Mouse (Mus musculus) naive thymus-derived CD4-positive, alpha-beta T cell, adult 2 months (primary cell): ENCODE results near the gene Fam83b.

Experiments used
- DNase-seq: peaks from one replicate; pipeline ENCODE4 v3.0.0-alpha.2; 2011; ENCODE audit warnings: low read depth

Fam83b gene

DNA sequence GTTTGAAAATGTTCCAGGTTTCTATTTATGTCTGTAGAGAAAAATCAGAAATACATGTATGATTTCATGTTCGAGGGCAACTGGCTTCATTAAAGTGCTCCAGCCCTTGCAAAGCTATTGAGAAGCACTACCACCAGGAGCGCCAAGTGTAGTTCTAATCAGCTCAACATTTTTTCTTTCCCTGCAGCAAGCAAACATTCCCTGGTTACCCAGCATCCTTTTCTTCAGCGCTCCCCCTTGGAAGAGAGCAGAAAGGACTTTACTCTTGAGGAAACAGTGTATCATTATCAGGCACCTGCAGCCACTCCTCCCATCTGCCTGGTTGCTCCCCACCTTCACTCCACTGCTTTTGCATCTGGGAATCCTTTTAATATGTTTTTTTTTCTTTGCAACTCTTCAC is 45.3 kb downstream of the Fam83b start:
- no peak for DNase-seq

GRCm38 (mm10) chr9:76518665-76519064 is 48.3 kb downstream of the Fam83b start:
- no peak for DNase-seq

GRCm38 (mm10) chr9:76505650-76506049 is 61.3 kb downstream of the Fam83b start:
- no peak for DNase-seq

DNA sequence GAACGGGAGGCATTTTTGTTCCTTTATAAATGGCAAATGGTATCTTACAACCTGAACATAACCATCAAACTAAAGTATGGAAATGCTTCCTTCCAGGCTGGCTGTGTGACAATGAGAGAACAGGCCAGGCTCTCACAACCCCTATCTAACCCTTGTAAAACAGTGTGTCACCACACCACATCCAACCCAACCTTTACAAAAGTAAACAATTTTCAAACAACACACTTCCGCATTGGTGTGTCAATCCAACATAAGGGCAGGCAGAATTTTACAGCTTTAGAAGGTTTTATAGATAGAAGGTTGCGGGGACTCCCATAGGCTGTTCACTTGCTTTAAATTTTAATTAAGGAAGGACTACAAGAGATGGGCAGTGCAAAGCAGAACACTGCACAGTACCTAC is 77.2 kb downstream of the Fam83b start:
- DNase-seq: no peak

DNA sequence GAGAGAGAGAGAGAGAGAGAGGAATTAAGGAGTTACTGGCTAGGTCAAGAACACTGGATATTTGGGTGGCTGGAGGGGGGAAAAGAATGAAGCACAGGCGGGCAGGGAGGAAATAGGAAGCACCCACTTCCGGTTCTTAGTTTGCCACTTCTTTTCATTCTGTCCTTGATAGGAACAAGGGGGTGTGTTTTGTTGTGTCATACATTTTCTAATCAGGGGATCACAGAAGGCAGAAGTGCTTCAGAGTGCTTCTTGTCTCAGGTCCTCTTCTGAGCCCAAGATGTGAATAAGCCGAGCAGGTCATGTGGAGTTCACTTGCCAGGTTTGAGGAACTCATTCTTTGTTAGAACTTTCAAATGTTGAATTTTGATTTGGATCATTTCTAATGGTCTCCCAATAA is 86.8 kb downstream of the Fam83b start:
- no peak for DNase-seq

DNA sequence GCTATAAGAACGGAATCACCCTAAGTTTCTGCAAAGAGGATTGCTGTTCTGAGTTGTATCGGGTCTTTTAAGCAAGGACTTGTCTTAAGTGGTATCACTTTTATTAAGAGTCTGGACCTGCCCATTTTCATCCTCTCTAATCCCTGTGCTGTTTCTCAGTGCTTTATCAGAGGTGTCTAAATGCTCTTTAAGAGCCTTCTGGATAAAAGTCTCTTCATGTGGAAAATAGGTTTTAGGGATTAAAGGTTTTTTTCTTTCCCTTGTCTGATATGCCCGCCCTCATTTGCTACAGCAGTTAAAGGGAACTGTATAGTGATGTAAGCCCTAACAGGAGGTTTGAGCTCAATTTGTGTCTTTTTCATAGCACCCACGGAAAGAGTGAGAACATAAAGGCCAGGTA is 97.4 kb downstream of the Fam83b start:
- no peak for DNase-seq

- DNase-seq: no peak
Observed at GRCm38 (mm10) chr9:76461547-76461946, 105.4 kb downstream of the Fam83b start.

DNA sequence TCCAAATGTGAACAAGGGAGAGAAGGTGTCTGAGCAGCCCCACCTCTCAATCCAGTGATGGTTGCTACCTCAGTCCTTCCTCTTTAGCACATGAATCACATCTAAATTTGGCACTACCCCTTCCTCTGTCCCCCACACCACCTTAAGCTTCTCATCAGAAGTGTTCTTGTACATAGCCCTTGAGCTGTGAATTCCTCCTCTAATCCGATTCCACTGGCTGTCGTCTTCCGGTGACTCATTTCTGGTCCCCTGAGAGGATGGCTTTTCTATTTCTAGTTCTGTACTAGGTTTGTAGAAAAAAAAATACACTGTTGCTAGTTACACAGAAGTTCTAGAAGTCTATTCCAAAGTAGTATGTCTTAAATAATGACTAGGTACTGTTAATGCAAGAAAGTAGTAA is 111.2 kb downstream of the Fam83b start:
- DNase-seq: no peak
